Mouse (Mus musculus): ENCODE data around the gene Dnaic1.

DNA sequence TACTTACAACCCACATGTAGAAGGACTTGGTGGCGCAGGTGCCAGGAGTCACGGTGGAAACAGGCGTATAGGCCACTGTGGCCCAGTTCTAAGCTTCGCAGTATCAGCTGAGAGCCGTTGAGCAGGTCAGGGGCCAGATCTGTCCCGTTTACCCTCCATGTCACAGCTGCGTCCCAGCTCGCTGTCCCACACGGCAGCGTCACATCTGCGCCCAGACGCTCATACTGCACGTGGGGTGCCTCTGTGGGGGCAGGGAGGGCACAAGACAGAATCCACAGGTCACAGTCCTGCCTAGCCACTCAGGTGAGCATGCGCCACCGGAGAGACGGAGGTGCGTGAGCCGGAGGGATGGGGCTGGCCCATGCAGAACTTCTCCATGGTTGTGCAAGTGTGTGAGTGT lies 101.3 kb downstream of the Dnaic1 start:
- TF ChIP-seq CTCF (IDR thresholded peaks at IDR 0.05; ENCODE audit: low read depth, low read length) (no peak), POLR2A (IDR thresholded peaks at IDR 0.05; ENCODE audit: borderline replicate concordance, low read depth, low read length) (no peak)

Data from bone marrow macrophage, adult 2 months (primary cell).